Mouse (Mus musculus): ENCODE measurements around the gene Ccdc148.

DNA sequence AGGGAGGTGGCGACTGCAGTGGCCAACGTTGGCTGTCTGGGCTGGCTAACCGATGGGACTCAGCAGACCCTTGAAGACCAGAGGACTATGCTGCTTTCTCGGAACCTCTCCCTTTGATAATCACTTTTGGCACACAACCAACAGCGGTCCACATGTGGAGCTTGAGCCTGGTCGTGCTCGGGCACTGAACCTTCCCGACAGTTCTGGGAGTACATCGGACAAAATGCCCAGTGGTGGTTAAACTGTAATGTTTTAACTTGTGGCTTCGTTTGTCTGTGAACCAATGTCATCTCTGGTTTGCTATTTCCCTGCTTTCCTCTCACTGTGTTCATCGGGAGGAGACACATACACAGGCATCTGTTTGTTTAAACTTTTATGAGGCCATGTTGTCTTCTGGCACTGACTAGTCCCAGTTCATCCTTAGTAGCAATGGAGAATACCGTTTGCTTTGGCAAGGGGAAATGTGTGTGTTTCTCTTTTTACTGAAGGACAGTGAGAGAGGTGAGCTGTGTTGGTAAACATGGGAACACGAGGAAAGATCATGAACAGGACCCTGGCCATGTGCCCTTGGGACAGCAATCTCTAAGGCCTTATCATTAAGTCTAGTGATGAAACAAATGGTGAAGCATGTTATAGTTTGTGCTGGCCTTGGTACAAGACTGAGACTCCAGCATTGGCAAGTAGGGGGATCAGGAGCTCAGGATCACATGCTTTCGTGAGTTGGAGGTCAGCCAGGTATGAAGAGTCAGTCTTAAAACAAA lies 167.9 kb downstream of the Ccdc148 start:
- no peak for TF ChIP-seq CTCF (IDR thresholded peaks at IDR 0.05; ENCODE audit: low read depth)
- TF ChIP-seq EP300 (IDR thresholded peaks at IDR 0.05; ENCODE audit: low read depth), result no peak; the same call in 1 of the 2 replicates

All from liver, postnatal 0 days (tissue).